Mouse (Mus musculus) adrenal gland, postnatal 36 days (tissue): ENCODE measurements at regions not wholly inside any gene's neighbourhood (a gene's known extent, or its start where the extent isn't known, plus 50 kb on each side); places are given as distances from the start of the nearest gene placed in this dataset.
"Not testable (repeated sequence)": the region's sequence is repeated elsewhere in the genome, so short reads cannot be mapped to it uniquely, and the experiment has no call there.

Experiments
- DNase-seq, 2 experiments: peaks; one replicate each; pipeline ENCODE4 v3.0.0; 2021; ENCODE audit warnings: mixed read lengths in 1 of 2

- DNase-seq = no peak
Measured at GRCm38 (mm10) chr5:45382804-45383203, 67.2 kb downstream of the Qdpr start.

- no peak for DNase-seq
Measured at GRCm38 (mm10) chr5:45378486-45378885, 71.5 kb downstream of the Qdpr start.

- DNase-seq = no peak
Measured at GRCm38 (mm10) chr5:45373069-45373468, 77.0 kb downstream of the Qdpr start.

GRCm38 (mm10) chr5:45368451-45368850, 81.6 kb downstream of the Qdpr start:
- peak; percentile 38 to 65 for DNase-seq

DNA sequence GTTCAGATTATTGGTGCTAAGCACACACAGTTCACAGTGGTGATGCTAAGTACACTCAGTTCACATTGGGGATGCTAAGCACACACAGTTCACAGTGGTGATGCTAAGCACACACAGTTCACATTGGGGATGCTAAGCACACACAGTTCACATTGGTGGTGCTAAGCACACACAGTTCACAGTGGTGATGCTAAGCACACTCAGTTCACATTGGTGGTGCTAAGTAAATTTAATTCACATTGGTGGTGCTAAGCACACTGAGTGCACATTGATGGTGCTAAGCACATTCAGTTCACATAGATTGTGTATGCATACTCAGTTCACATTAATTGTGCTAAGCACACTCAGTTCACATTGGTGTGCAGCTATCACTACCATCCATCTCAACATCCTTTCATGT, 89.8 kb downstream of the Qdpr start:
- no peak for DNase-seq

DNA sequence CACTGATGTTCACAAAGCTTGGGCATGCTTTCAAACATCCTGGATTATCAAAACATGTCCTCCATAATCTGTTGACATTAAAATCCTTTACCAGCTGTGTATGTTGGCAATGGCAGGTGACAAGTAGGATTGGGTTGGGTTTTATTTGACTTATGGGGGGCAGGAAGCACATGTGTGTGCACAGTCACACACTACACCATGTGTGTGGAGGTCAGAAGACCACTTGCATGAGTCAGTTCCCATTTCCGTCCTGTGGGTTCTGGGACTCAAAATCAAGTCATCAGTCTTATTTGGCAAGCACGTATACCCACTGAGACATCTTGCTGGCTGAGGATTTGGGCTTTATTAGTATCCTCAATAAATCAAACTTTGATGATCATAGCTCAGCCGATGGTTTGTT, 109.6 kb downstream of the Qdpr start:
- no peak for DNase-seq

GRCm38 (mm10) chr5:45336801-45337200, 113.2 kb downstream of the Qdpr start:
- no peak for DNase-seq

GRCm38 (mm10) chr5:45324468-45324867, 125.6 kb downstream of the Qdpr start:
- not testable (repeated sequence) for DNase-seq

GRCm38 (mm10) chr5:45323500-45323899, 126.5 kb downstream of the Qdpr start:
- peak in 1 of 2 experiments; percentile 17 for DNase-seq

- DNase-seq = no peak
Measured at GRCm38 (mm10) chr5:45318026-45318425, 132.0 kb downstream of the Qdpr start.

DNA sequence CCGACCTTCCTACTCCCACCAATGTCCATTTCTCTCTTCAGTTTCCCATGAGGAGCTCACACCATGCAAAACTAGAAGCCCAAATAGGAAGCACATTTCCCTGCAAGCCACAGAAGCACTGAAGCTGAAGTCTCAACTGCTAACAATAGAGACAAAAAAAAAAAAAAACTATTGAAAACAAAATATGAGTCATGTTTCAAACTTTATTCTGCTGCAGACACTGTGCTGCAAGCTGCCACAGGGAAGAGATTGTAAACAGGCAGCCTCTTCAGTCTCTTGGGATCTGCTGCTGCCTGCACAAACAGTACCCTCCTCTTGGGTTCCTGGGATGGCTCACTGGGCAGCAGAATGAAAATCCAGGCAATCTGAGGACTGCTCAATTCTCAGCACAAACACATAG, 148.9 kb downstream of the Qdpr start:
- no peak for DNase-seq

- DNase-seq = no peak
Measured at GRCm38 (mm10) chr5:45298872-45299271, 151.2 kb downstream of the Qdpr start.

- no peak for DNase-seq
Measured at GRCm38 (mm10) chr5:45295134-45295533, 154.9 kb downstream of the Qdpr start.

GRCm38 (mm10) chr5:45292833-45293546, 157.0 kb downstream of the Qdpr start:
- peak in 1 of 2 experiments; percentile 33 for DNase-seq

GRCm38 (mm10) chr5:45292383-45292782, 157.7 kb downstream of the Qdpr start:
- DNase-seq = peak; percentile 76 to 81

GRCm38 (mm10) chr5:45291752-45292151, 158.3 kb downstream of the Qdpr start:
- no peak for DNase-seq

GRCm38 (mm10) chr5:45291276-45291675, 158.8 kb downstream of the Qdpr start:
- DNase-seq = peak in 1 of 2 experiments; percentile 37

GRCm38 (mm10) chr5:45286454-45286853, 163.6 kb downstream of the Qdpr start:
- DNase-seq = no peak

GRCm38 (mm10) chr5:45284680-45285079, 165.4 kb downstream of the Qdpr start:
- DNase-seq = no peak

GRCm38 (mm10) chr5:45283908-45284415, 166.1 kb downstream of the Qdpr start:
- no peak for DNase-seq

DNA sequence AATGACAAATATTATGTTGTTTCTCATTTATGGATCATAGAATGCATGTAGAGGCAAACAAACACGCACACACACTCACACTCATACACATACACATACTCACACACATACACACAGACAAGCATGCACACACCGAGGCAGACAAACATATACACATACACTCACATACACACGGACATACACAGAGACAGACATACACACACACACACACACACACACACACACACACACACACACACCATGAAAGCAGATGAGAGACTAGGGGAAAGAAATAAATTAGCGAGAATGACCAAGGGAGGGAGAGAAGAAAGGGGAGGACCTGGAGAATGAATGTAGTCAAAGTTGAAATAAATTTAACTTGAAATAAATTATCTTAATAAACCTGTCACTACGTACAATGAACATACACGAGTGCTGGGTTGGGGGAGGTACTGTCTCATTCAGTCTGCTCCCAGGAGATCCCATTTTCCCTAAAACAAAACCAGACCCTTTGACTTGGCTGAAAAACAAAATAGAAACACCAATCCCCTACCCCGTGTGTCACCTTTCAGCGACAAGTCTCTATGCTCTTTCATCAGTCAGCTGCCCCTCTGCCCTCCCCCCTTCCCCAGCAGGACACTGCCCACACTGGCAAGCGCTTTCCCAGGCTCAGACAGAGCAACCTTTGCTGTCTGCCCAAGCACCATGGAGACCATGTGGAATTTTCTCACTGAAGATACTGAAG, 167.7 kb downstream of the Qdpr start:
- DNase-seq = no peak

GRCm38 (mm10) chr5:45278571-45278970, 171.5 kb downstream of the Qdpr start:
- peak; percentile 80 to 86 for DNase-seq

- DNase-seq = no peak
Measured at GRCm38 (mm10) chr5:45278005-45278432, 172.0 kb downstream of the Qdpr start.
